Mouse (Mus musculus): ENCODE results near the gene Sart3. TPM values are rescaled to one million over a fixed set of nuclear protein-coding genes. Genes with fewer than 3 reads are reported as not detected.
"Not testable (repeated sequence)": the region's sequence is repeated elsewhere in the genome, so short reads cannot be mapped to it uniquely, and the experiment has no call there.

Gene Sart3
- 43.5 and 45.8 TPM in 2 replicates for polyA plus RNA-seq (2015; fragmentation: Nextera tagmentation; extraction: Ambion mirVana)

DNA sequence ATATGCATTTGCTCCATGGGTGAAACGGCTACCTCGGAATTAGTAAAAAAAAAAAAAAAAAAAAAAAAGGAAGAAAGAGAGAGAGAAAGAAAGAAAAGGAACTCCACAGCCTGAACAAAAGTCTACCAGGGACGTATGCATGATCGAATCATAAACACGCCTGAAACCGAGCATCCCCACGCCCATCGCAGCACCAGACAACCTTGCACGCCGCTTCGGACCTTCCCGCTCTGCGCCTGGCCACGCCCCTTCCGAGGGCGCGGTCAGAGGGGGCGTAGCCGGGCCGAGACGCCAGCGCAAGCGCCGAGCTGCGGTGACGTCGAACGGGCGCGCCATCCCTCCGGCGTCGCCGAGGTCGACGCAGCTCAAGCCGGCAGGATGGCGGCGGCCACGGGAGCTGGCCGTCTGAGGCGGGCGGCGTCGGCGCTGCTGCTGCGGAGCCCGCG, at the start of gene Sart3, which contains the start of gene Iscu:
Sart3 (minus strand) TSS at position 61 of the 446 bp plus-strand sequence.
Iscu (plus strand) TSS at position 299 of the 446 bp plus-strand sequence.
- Histone ChIP-seq H3K27me3 (replicated peaks) (no peaks in the 10 kb centered on the region), H3K36me3 (peaks cover 29% of the 10 kb centered on the region), H3K4me2 (peak within 1 kb of the TSS; percentile 94), H3K4me1 (peaks cover 20% of the 10 kb centered on the region), H3K4me3 (replicated peaks) (peak within 1 kb of the TSS; percentile 100), H3K9ac (peak within 1 kb of the TSS; percentile 92), H3K9me3 (no peaks in the 10 kb centered on the region), H3K27ac (peak within 1 kb of the TSS; percentile 99)
- ATAC-seq (ENCODE audit: insufficient read depth, low FRiP score, low read depth): peak; percentile 89
- WGBS: 0% methylated on average over 44 of the region's 49 CpGs

DNA sequence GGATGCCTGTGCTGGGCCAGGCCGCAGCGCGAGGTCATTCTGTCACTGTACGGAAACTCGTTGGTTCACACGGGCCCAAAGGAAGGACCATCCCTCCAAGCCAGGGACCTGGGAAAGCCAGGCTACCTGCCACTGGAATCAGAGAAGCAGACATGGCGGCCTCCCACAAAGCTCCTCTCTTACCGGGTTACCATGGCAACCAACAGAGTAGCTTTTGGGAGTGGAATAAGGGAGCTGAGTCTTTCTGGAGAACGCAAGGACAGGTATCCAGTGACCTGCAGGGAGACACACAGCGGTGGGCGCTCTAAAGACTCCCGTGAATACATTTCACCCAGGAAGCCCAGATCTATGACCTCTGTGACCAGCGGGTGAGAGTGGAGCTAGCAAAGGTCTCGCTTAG, 46.3 kb upstream of the Sart3 start:
- no peaks in the 10 kb centered on the region for H3K9me3 ChIP-seq
- H3K9ac ChIP-seq: no peak overlapping the region
- 66% methylated on average over 14 of the region's 14 CpGs for WGBS
- H3K36me3 ChIP-seq: no peaks in the 10 kb centered on the region
- no peaks in the 10 kb centered on the region for H3K27me3 ChIP-seq (replicated peaks)
- H3K4me2 ChIP-seq: no peak overlapping the region
- no peak overlapping the region for H3K27ac ChIP-seq
- H3K4me1 ChIP-seq: 0 out of 2 replicates have a peak, but pooled peaks cover 7% of the 10 kb centered on the region
- H3K4me3 ChIP-seq (replicated peaks): no peak overlapping the region
- ATAC-seq (ENCODE audit: insufficient read depth, low FRiP score, low read depth): no peak

DNA sequence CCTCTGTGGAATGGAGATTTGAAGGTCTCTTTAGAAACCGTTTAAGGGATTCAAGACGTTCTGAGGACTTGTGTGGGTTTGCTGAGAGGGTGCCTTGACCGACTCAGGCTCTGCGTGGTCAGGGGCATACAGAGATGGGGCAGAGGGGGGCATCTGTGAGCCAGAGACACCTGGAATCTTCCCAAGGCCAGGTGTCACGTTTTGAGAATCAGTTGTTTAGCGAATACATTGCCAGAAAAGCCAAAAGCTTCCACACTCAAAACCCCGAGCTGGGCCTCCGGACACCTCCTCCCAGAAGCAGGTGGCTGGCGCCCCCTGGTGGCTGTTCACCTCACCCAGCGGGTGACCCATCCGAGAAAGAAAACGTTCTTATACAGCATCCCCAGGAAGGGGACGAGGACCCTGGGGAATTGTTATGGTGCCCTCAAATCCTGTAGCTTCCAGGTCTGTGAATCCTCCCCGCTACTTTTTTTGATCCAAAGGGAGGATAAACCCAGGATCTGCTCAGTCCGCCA, 43.4 kb upstream of the Sart3 start:
- Histone ChIP-seq H3K9me3 (no peaks in the 10 kb centered on the region), H3K4me2 (0 out of 2 replicates have a peak overlapping the region, but pooled peaks have one; percentile 11), H3K27ac (no peak overlapping the region), H3K36me3 (no peaks in the 10 kb centered on the region), H3K4me1 (0 out of 2 replicates have a peak, but pooled peaks cover 7% of the 10 kb centered on the region), H3K9ac (no peak overlapping the region), H3K4me3 (replicated peaks) (no peak overlapping the region), H3K27me3 (replicated peaks) (no peaks in the 10 kb centered on the region)
- ATAC-seq (ENCODE audit: insufficient read depth, low FRiP score, low read depth): no peak
- WGBS: 11% methylated on average over 15 of the region's 15 CpGs

DNA sequence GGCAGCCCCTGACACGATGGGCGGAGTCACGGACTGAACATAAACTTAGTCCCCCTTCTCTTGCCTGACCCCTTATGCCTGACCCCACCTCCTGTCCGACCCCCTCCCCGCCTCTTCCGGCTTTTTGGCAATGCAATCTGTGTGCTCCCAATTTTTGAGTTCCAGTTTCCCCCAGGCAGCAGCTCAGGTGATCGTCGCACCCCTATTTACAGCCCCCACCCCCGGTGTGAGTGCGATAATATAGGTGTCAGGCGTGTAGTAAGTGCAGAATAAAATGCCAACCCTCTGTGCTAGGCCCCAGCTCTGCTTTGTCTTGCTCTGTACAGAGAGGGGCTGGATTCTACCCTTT, 42.7 kb upstream of the Sart3 start:
- Histone ChIP-seq H3K27ac (no peak overlapping the region), H3K4me3 (replicated peaks) (no peak overlapping the region), H3K4me2 (no peak overlapping the region), H3K4me1 (0 out of 2 replicates have a peak, but pooled peaks cover 7% of the 10 kb centered on the region), H3K36me3 (no peaks in the 10 kb centered on the region), H3K9me3 (no peaks in the 10 kb centered on the region), H3K9ac (no peak overlapping the region), H3K27me3 (replicated peaks) (no peaks in the 10 kb centered on the region)
- 50% methylated on average over 11 of the region's 11 CpGs for WGBS
- ATAC-seq (ENCODE audit: insufficient read depth, low FRiP score, low read depth): no peak

DNA sequence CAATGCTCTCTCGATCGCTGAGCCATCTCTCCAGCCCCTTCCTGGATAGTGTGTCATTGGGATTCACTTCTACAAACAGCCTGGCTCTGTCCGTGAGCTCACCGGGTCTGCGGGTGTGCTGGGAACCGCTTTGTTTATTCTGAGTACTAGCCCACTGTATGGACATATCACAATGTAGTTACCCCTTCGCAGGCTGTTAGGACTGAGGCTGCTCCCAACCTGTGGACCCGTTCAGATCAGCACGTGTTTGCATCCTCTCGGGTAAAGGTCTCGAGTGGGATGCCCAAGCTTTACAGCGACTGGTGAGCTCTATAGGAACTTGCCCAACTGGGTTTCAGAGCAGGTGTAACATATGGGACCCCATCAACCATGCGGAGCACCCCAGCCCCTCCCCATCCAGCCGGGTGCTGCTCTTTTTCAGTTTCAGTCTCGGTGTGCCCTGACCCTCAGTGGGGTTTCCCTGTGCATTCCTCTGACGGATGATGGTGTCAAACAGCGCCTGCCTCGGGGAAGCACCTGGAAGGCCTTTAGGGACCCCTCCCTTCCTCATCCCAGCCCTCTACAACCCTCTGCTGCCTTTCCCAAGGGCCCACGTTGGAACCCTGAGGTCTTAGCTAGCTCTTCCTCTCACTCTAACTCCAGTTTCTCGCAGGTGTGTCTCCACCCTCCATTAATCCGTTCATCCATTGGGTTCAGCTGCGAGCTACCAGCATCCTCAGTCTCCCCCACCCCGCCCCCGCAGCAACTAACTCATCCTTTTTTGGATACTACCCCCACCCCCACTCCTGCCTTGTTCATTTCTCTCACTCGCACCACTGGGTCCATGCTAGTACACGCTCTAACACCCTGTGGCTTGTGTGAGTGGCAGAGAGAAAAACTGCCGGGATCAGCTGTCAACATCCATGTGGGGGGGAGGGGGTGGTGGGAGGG, 42.1 kb upstream of the Sart3 start:
- H3K4me1 ChIP-seq: 0 out of 2 replicates have a peak, but pooled peaks cover 7% of the 10 kb centered on the region
- no peaks in the 10 kb centered on the region for H3K27me3 ChIP-seq (replicated peaks)
- H3K9ac ChIP-seq: no peak overlapping the region
- no peak overlapping the region for H3K4me2 ChIP-seq
- no peak overlapping the region for H3K27ac ChIP-seq
- no peaks in the 10 kb centered on the region for H3K36me3 ChIP-seq
- ATAC-seq (ENCODE audit: insufficient read depth, low FRiP score, low read depth): no peak
- H3K9me3 ChIP-seq: no peaks in the 10 kb centered on the region
- WGBS: 34% methylated on average over 27 of the region's 27 CpGs
- no peak overlapping the region for H3K4me3 ChIP-seq (replicated peaks)

GRCm38 (mm10) chr5:113813608-113814007, 41.3 kb upstream of the Sart3 start:
- Histone ChIP-seq H3K4me1 (0 out of 2 replicates have a peak, but pooled peaks cover 7% of the 10 kb centered on the region), H3K27me3 (replicated peaks) (no peaks in the 10 kb centered on the region), H3K4me2 (no peak overlapping the region), H3K9me3 (no peaks in the 10 kb centered on the region), H3K4me3 (replicated peaks) (no peak overlapping the region), H3K36me3 (no peaks in the 10 kb centered on the region), H3K27ac (no peak overlapping the region), H3K9ac (no peak overlapping the region)
- 14% methylated on average over 9 of the region's 9 CpGs for WGBS
- ATAC-seq (ENCODE audit: insufficient read depth, low FRiP score, low read depth): no peak

DNA sequence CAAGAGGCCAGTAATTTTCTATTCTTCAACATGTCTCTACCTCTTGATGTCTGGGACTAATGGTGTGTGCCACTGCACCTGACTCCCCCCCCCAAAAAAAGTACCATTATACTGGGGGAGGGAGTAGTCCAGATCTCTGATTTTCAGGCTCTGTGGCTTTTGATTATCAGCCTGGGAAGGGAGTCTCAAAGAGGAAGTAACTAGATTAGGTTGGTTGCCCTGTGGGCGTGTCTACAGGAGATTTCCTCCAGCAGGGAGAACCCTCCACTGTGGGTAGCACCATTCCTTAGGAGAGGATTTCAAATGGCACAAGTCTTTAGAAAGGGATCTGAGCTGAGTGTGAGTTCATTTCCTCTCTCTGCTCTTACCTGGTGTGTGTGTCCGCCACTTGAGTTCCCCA, 40.3 kb upstream of the Sart3 start:
- Histone ChIP-seq H3K27ac (no peak overlapping the region), H3K36me3 (no peaks in the 10 kb centered on the region), H3K4me3 (replicated peaks) (no peak overlapping the region), H3K4me1 (peaks cover 15% of the 10 kb centered on the region; the same call in 1 of the 2 replicates), H3K9me3 (no peaks in the 10 kb centered on the region), H3K9ac (no peak overlapping the region), H3K27me3 (replicated peaks) (no peaks in the 10 kb centered on the region), H3K4me2 (no peak overlapping the region)
- no peak for ATAC-seq (ENCODE audit: insufficient read depth, low FRiP score, low read depth)
- 90% methylated on average over 2 of the region's 2 CpGs for WGBS

GRCm38 (mm10) chr5:113811824-113812420, 39.6 kb upstream of the Sart3 start:
- not testable (repeated sequence) for H3K9me3 ChIP-seq; H3K27me3 ChIP-seq (replicated peaks); H3K27ac ChIP-seq; H3K9ac ChIP-seq; H3K4me3 ChIP-seq (replicated peaks); H3K36me3 ChIP-seq; ATAC-seq (ENCODE audit: insufficient read depth, low FRiP score, low read depth); H3K4me2 ChIP-seq
- peaks cover 16% of the 10 kb centered on the region; the same call in 1 of the 2 replicates for H3K4me1 ChIP-seq
- 21% methylated on average over 11 of the region's 12 CpGs for WGBS

GRCm38 (mm10) chr5:113810111-113810510, 37.8 kb upstream of the Sart3 start:
- 89% methylated on average over 4 of the region's 4 CpGs for WGBS
- no peak overlapping the region for H3K4me2 ChIP-seq
- peaks cover 9% of the 10 kb centered on the region; the same call in 1 of the 2 replicates for H3K4me1 ChIP-seq
- H3K9me3 ChIP-seq: no peaks in the 10 kb centered on the region
- H3K27ac ChIP-seq: no peak overlapping the region
- H3K27me3 ChIP-seq (replicated peaks): no peaks in the 10 kb centered on the region
- H3K4me3 ChIP-seq (replicated peaks): no peak overlapping the region
- no peak overlapping the region for H3K9ac ChIP-seq
- no peak for ATAC-seq (ENCODE audit: insufficient read depth, low FRiP score, low read depth)
- no peaks in the 10 kb centered on the region for H3K36me3 ChIP-seq

GRCm38 (mm10) chr5:113808177-113808576, 35.9 kb upstream of the Sart3 start:
- H3K27me3 ChIP-seq (replicated peaks): no peaks in the 10 kb centered on the region
- H3K4me1 ChIP-seq: peaks cover 9% of the 10 kb centered on the region; the same call in 1 of the 2 replicates
- H3K9ac ChIP-seq: no peak overlapping the region
- no peak for ATAC-seq (ENCODE audit: insufficient read depth, low FRiP score, low read depth)
- WGBS: 43% methylated on average over 2 of the region's 2 CpGs
- H3K36me3 ChIP-seq: no peaks in the 10 kb centered on the region
- no peak overlapping the region for H3K4me2 ChIP-seq
- 0 out of 2 replicates have a peak overlapping the region, but pooled peaks have one; percentile 35 for H3K27ac ChIP-seq
- H3K4me3 ChIP-seq (replicated peaks): no peak overlapping the region
- H3K9me3 ChIP-seq: no peaks in the 10 kb centered on the region

DNA sequence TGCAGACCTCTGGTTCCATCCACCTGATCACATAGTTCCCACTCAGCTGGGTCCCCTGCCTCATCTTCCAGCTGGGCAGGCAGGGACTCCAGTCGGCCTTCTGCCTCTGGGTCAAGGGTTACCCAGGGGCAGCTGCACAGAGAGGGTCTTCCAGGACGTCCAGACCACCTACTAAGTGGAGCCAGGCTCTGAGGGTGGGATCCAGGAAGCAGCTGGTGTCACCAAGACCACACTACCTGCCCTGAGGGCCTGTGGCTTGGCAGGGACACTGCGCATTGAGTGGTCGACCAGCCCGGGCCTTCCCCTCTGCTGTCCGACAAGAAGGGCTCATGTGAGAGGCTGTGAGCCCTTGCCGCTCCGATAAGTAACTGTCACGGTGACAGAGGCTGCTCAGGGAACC, 35.4 kb upstream of the Sart3 start:
- H3K36me3 ChIP-seq: no peaks in the 10 kb centered on the region
- no peaks in the 10 kb centered on the region for H3K27me3 ChIP-seq (replicated peaks)
- no peak for ATAC-seq (ENCODE audit: insufficient read depth, low FRiP score, low read depth)
- no peaks in the 10 kb centered on the region for H3K9me3 ChIP-seq
- 46% methylated on average over 9 of the region's 9 CpGs for WGBS
- H3K9ac ChIP-seq: no peak overlapping the region
- no peak overlapping the region for H3K4me2 ChIP-seq
- 0 out of 2 replicates have a peak overlapping the region, but pooled peaks have one; percentile 35 for H3K27ac ChIP-seq
- H3K4me3 ChIP-seq (replicated peaks): no peak overlapping the region
- peaks cover 9% of the 10 kb centered on the region; the same call in 1 of the 2 replicates for H3K4me1 ChIP-seq

Data from stomach, embryonic 15.5 days (tissue).